Mouse (Mus musculus): ENCODE results near the gene Ccdc9. TPM values are rescaled to one million over a fixed set of nuclear protein-coding genes. Genes with fewer than 3 reads are reported as not detected.

The Ccdc9 gene
- total and polyA plus RNA-seq, 2 experiments from 2014 or later, result 18.6 to 31.6 TPM

DNA sequence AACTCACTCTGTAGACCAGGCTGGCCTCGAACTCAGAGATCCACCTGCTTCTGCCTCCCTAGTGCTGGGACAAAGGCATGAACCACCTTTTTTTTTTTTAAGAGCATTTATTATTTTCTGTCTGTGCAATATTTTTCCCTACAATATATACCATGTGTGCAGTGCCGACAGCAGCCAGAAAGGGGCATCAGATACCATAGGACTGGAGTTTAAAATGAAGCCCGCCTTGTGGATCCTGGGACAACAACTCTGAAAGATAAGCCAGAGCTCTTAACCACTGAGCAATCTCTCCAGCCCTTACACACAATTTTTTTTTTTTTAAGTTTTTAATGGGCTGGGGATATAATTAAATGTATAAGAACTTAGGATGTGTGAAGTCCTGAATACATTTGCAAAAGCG lies 7.8 kb upstream of the Ccdc9 start:
- DNase-seq (peak; percentile 73), ATAC-seq (peak; percentile 56)
- Histone ChIP-seq H3K9ac (no peak overlapping the region), H3K36me3 (ENCODE audit: insufficient read depth) (no peaks in the 10 kb centered on the region), H3K4me1 (ENCODE audit: insufficient read depth) (peaks cover 11% of the 10 kb centered on the region; the same call in 1 of the 2 replicates), H3K27ac (ENCODE audit: low read depth, low read length) (no peak overlapping the region), H3K4me3 (ENCODE audit: low read depth, low read length) (no peak overlapping the region), H3K9me3 (ENCODE audit: low read length) (no peaks in the 10 kb centered on the region), H3K27me3 (ENCODE audit: insufficient read depth, low read length) (no peaks in the 10 kb centered on the region), H3K4me2 (ENCODE audit: low read depth) (peak overlapping the region; percentile 88; the same call in 1 of the 2 replicates)
- TF ChIP-seq CTCF (IDR thresholded peaks at IDR 0.05; ENCODE audit: low read depth), result no peak
- 22% methylated on average over 4 of the region's 4 CpGs for WGBS

DNA sequence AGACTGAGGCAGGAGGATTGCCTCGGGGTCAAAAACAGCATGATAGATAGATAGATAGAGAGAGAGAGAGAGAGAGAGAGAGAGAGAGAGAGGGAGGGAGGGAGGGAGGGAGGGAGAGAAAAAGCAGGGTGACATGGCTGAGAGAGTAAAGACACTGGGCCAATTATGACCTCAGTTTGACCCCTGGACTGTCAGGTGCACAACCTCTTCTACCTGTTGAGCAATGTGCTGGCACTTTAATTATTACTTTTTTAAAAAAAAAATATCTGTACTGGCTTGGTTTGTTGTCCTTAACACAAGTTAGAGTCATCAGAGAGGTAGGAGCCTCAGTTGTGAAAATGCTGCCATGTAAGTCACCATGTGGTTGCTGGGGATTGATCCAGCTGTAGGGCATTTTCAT lies 1.2 kb upstream of the Ccdc9 start:
- DNase-seq, result no peak
- Histone ChIP-seq H3K9ac (no peak overlapping the region), H3K4me3 (ENCODE audit: low read depth, low read length) (no peak overlapping the region), H3K27ac (ENCODE audit: low read depth, low read length) (no peak overlapping the region), H3K4me2 (ENCODE audit: low read depth) (no peak overlapping the region), H3K27me3 (ENCODE audit: insufficient read depth, low read length) (no peaks in the 10 kb centered on the region), H3K4me1 (ENCODE audit: insufficient read depth) (peaks cover 3% of the 10 kb centered on the region), H3K9me3 (ENCODE audit: low read length) (no peaks in the 10 kb centered on the region), H3K36me3 (ENCODE audit: insufficient read depth) (peaks cover 6% of the 10 kb centered on the region)
- WGBS, result 82% methylated on average over 1 of the region's 1 CpGs
- no peak for ATAC-seq
- TF ChIP-seq CTCF (IDR thresholded peaks at IDR 0.05; ENCODE audit: low read depth), result no peak

DNA sequence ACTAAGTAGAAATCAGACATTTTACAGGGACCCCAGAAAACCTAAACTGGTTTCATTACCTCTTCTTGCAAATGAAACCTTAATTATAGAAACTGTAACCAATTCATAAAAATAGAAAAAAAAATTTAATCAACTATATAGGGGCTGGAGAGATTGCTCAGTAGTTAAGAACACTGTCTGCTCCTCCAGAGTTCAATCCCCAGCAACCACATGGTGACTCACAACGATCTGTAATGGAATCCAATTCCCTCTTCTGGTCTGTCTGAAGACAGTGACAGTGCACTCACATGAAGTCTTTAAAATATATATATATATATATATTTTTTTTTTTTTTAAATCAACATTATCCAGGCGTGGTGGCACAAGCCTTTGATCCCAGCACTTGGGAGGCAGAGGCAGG lies 421 bp upstream of the Ccdc9 start:
- H3K4me2 ChIP-seq (ENCODE audit: low read depth), result peak overlapping the region; percentile 51
- peak overlapping the region; percentile 90 for H3K27ac ChIP-seq (ENCODE audit: low read depth, low read length)
- H3K4me3 ChIP-seq (ENCODE audit: low read depth, low read length), result peak overlapping the region; percentile 59
- WGBS, result 94% methylated on average over 2 of the region's 2 CpGs
- H3K27me3 ChIP-seq (ENCODE audit: insufficient read depth, low read length), result no peaks in the 10 kb centered on the region
- no peaks in the 10 kb centered on the region for H3K9me3 ChIP-seq (ENCODE audit: low read length)
- DNase-seq (no peak), ATAC-seq (no peak)
- H3K36me3 ChIP-seq (ENCODE audit: insufficient read depth), result peaks cover 14% of the 10 kb centered on the region
- H3K4me1 ChIP-seq (ENCODE audit: insufficient read depth), result peaks cover 3% of the 10 kb centered on the region
- H3K9ac ChIP-seq, result peak overlapping the region; percentile 62
- TF ChIP-seq CTCF (IDR thresholded peaks at IDR 0.05; ENCODE audit: low read depth), result no peak

DNA sequence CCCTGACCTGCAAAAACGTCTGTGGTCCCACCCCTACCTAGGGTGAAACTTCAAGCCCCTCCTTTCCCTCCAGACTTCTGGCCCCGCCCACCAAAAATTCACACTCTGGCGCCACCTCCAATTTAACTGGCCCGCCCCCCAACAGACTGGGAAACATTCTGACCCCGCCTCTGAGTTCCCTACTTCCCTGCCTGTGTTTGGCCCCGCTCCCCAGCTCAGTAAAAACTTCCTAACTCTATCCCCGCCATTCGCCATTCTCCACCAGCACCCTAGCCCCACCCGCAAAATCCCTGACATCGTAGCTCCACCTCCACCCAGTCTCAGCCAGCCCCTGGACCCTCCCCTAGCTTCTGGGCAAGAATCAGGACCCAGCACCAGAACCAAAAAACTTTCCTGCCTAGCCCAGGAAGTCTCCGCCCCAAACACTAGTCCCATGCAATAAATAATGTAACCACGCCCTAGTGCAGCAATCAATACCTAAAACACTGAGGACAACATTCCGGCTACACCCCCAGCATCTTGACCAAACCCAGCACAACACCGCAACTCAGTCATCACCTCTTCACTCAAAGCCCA lies 1.1 kb downstream of the Ccdc9 start:
- no peak for TF ChIP-seq CTCF (IDR thresholded peaks at IDR 0.05; ENCODE audit: low read depth)
- no peaks in the 10 kb centered on the region for H3K9me3 ChIP-seq (ENCODE audit: low read length)
- DNase-seq, result no peak
- H3K27ac ChIP-seq (ENCODE audit: low read depth, low read length), result 0 out of 2 replicates have a peak overlapping the region, but pooled peaks have one; percentile 35
- H3K4me1 ChIP-seq (ENCODE audit: insufficient read depth), result peaks cover 3% of the 10 kb centered on the region
- H3K27me3 ChIP-seq (ENCODE audit: insufficient read depth, low read length), result no peaks in the 10 kb centered on the region
- peak overlapping the region; percentile 59 for H3K4me3 ChIP-seq (ENCODE audit: low read depth, low read length)
- H3K4me2 ChIP-seq (ENCODE audit: low read depth), result peak overlapping the region; percentile 51
- ATAC-seq, result peak; percentile 5; the same call in 1 of the 2 replicates
- H3K9ac ChIP-seq, result no peak overlapping the region
- peaks cover 29% of the 10 kb centered on the region for H3K36me3 ChIP-seq (ENCODE audit: insufficient read depth)
- 5% methylated on average over 14 of the region's 14 CpGs for WGBS

DNA sequence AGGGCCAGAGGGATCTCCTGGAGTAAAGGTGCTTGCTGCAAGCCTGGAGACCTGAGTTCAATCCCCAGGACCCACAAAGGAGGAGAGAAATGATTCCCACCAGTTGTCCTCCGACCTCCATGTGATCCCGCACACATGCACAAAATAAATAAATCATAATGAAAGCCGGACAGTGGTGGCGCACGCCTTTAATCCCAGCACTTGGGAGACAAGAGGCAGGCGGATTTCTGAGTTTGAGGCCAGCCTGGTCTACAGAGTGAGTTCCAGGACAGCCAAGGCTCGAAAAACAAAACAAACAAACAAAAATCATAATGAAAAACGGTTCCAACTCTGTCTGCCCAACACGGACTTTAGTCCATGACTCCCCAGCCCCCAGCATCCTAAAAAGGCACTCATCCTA lies 1.7 kb downstream of the Ccdc9 start:
- Histone ChIP-seq H3K4me2 (ENCODE audit: low read depth) (peak overlapping the region; percentile 51), H3K9me3 (ENCODE audit: low read length) (no peaks in the 10 kb centered on the region), H3K4me3 (ENCODE audit: low read depth, low read length) (no peak overlapping the region), H3K36me3 (ENCODE audit: insufficient read depth) (peaks cover 35% of the 10 kb centered on the region), H3K9ac (no peak overlapping the region), H3K27me3 (ENCODE audit: insufficient read depth, low read length) (no peaks in the 10 kb centered on the region), H3K4me1 (ENCODE audit: insufficient read depth) (peaks cover 3% of the 10 kb centered on the region), H3K27ac (ENCODE audit: low read depth, low read length) (no peak overlapping the region)
- no peak for TF ChIP-seq CTCF (IDR thresholded peaks at IDR 0.05; ENCODE audit: low read depth)
- 78% methylated on average over 9 of the region's 9 CpGs for WGBS
- DNase-seq, result no peak
- no peak for ATAC-seq

DNA sequence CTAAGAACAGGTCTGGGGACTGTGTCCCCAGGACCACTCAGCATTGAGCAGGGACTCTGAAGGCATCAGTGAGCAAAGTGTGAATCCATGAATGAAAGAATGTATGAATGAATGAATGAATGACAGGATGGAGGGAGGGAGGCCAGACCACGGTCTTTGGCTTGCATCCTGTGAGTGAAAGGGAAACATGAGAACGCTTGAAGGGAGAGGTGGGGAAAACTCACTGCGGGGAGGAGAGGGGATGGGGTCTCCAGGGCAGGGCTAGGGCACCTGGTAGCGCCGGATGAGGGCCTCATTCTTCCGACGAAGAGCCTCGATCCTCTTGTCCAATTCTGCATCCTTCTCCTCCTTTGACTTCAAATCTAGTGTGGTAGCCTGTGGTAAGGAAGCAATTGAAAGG lies 2.6 kb downstream of the Ccdc9 start:
- peaks cover 3% of the 10 kb centered on the region for H3K4me1 ChIP-seq (ENCODE audit: insufficient read depth)
- peaks cover 37% of the 10 kb centered on the region for H3K36me3 ChIP-seq (ENCODE audit: insufficient read depth)
- H3K9ac ChIP-seq, result no peak overlapping the region
- H3K4me3 ChIP-seq (ENCODE audit: low read depth, low read length), result no peak overlapping the region
- ATAC-seq (no peak), DNase-seq (no peak)
- 94% methylated on average over 8 of the region's 8 CpGs for WGBS
- H3K27me3 ChIP-seq (ENCODE audit: insufficient read depth, low read length), result no peaks in the 10 kb centered on the region
- H3K4me2 ChIP-seq (ENCODE audit: low read depth), result no peak overlapping the region
- H3K27ac ChIP-seq (ENCODE audit: low read depth, low read length), result no peak overlapping the region
- H3K9me3 ChIP-seq (ENCODE audit: low read length), result no peaks in the 10 kb centered on the region
- no peak for TF ChIP-seq CTCF (IDR thresholded peaks at IDR 0.05; ENCODE audit: low read depth)

- Histone ChIP-seq H3K4me2 (ENCODE audit: low read depth) (no peak overlapping the region), H3K4me3 (ENCODE audit: low read depth, low read length) (no peak overlapping the region), H3K4me1 (ENCODE audit: insufficient read depth) (peaks cover 3% of the 10 kb centered on the region), H3K9ac (no peak overlapping the region), H3K36me3 (ENCODE audit: insufficient read depth) (peaks cover 52% of the 10 kb centered on the region), H3K27me3 (ENCODE audit: insufficient read depth, low read length) (no peaks in the 10 kb centered on the region), H3K27ac (ENCODE audit: low read depth, low read length) (no peak overlapping the region), H3K9me3 (ENCODE audit: low read length) (no peaks in the 10 kb centered on the region)
- DNase-seq, result no peak
- ATAC-seq, result no peak
- 93% methylated on average over 13 of the region's 13 CpGs for WGBS
- TF ChIP-seq CTCF (IDR thresholded peaks at IDR 0.05; ENCODE audit: low read depth), result no peak
These were observed 4.3 kb downstream of the Ccdc9 start for GRCm38 (mm10) chr7:16282334-16282733.

All from forebrain, postnatal 0 days (tissue).